Mouse (Mus musculus) left cerebral cortex, postnatal 4 days (tissue): ENCODE data around the gene Mcpt2. TPM values are rescaled to one million over a fixed set of nuclear protein-coding genes. Genes with fewer than 3 reads are reported as not detected.
A peak's percentile ranks its signal among the peaks of the same experiment; 100 is the strongest.
"Not testable (repeated sequence)": the region's sequence is repeated elsewhere in the genome, so short reads cannot be mapped to it uniquely, and the experiment has no call there.

ENCODE experiments used
- DNase-seq: peaks from one replicate; pipeline ENCODE4 v3.0.0-alpha.2; 2022
- intact Hi-C: fragments of 180-260 bp; cut with DNase I; formaldehyde crosslinking; loops from one replicate; pipeline ENCODE4 v1.15.1; 2025
- microRNA-seq: library from miRNA; unstranded; fragments of <30 nt; microRNA quantifications from one replicate; pipeline ENCODE4 v1.2.0, GENCODE M21; 2022
- total RNA-seq, 2 experiments: library from RNA; stranded (reverse); gene quantifications; 2 replicates each; pipeline ENCODE4 v1.2.3; 2021

The Mcpt2 gene
- not detected for total RNA-seq

- intact Hi-C loops, DNase-seq: not testable (repeated sequence)
These were observed at the start of gene Mcpt2 for GRCm38 (mm10) chr14:56041792-56042191. TSS of gene Mcpt2 (plus strand) at chr14:56042041.

- DNase-seq, result no peak
- intact Hi-C loops, result no loop called here
These were observed 28.7 kb upstream of the Mcpt2 start for GRCm38 (mm10) chr14:56013147-56013546.

- intact Hi-C loops, result no loop called here
- no peak for DNase-seq
These were observed 27.9 kb upstream of the Mcpt2 start for GRCm38 (mm10) chr14:56013924-56014323.

- DNase-seq, intact Hi-C loops: not testable (repeated sequence)
These were observed 24.2 kb upstream of the Mcpt2 start, which contains the start of gene Mcpt1 for GRCm38 (mm10) chr14:56017671-56018070. TSS of gene Mcpt1 (plus strand) at chr14:56017971.

- no peak for DNase-seq
- intact Hi-C loops, result no loop called here
These were observed 22.4 kb upstream of the Mcpt2 start for GRCm38 (mm10) chr14:56019446-56019845.

GRCm38 (mm10) chr14:56021305-56021704 lies 20.5 kb upstream of the Mcpt2 start:
- DNase-seq, intact Hi-C loops: not testable (repeated sequence)

GRCm38 (mm10) chr14:56030395-56030794 lies 11.4 kb upstream of the Mcpt2 start, which contains the start of gene Mcpt9:
TSS of gene Mcpt9 (minus strand) at chr14:56030495.
- intact Hi-C loops, DNase-seq: not testable (repeated sequence)

GRCm38 (mm10) chr14:56034433-56034832 lies 7.4 kb upstream of the Mcpt2 start:
- no peak for DNase-seq
- intact Hi-C loops, result no loop called here

- intact Hi-C loops, result no loop called here
These were observed 13.6 kb downstream of the Mcpt2 start for GRCm38 (mm10) chr14:56055408-56055807.

GRCm38 (mm10) chr14:56057722-56058121 lies 15.9 kb downstream of the Mcpt2 start:
- intact Hi-C loops, result no loop called here
- no peak for DNase-seq

More at GRCm38 (mm10) chr14:56055408-56055807, 13.6 kb downstream of the Mcpt2 start:
- DNase-seq, result no peak

- intact Hi-C loops, DNase-seq: not testable (repeated sequence)
These were observed 20.4 kb downstream of the Mcpt2 start, which contains the start of gene Mcpt4 for GRCm38 (mm10) chr14:56062213-56062612. TSS of gene Mcpt4 (minus strand) at chr14:56062313.

- intact Hi-C loops, result no loop called here
- DNase-seq, result peak; percentile 29
These were observed 40.2 kb downstream of the Mcpt2 start for GRCm38 (mm10) chr14:56082016-56082415.

- intact Hi-C loops, result no loop called here
- DNase-seq, result no peak
These were observed 43.3 kb downstream of the Mcpt2 start, which contains the start of gene Mcpt8 for GRCm38 (mm10) chr14:56085167-56085566. TSS of gene Mcpt8 (minus strand) at chr14:56085273.

GRCm38 (mm10) chr14:56086711-56087110 lies 44.9 kb downstream of the Mcpt2 start:
- intact Hi-C loops, result no loop called here

GRCm38 (mm10) chr14:56093353-56093752 lies 51.5 kb downstream of the Mcpt2 start:
- intact Hi-C loops, result no loop called here
- DNase-seq, result no peak

More at GRCm38 (mm10) chr14:56086711-56087110, 44.9 kb downstream of the Mcpt2 start:
- no peak for DNase-seq

Small RNA genes within 50 kb of the gene (microRNA-seq; reads per million reads assigned to microRNA genes)
- not detected for gene Mir6949

Other genes with a start within 250 kb of the Mcpt2 start
- gene Nfatc4, start 218.9 kb upstream of the Mcpt2 start, total RNA-seq, result 1 to 10 TPM; 8.2 TPM
- gene Nynrin, start 188.0 kb upstream of the Mcpt2 start, total RNA-seq, result 10 to 100 TPM; 39.1 to 40.9 TPM
- under 1 TPM; 0.44 to 0.74 TPM for gene Cbln3, start 157.6 kb upstream of the Mcpt2 start, total RNA-seq
- gene Khnyn, start 157.1 kb upstream of the Mcpt2 start, total RNA-seq, result 10 to 100 TPM; 12.5 to 13.4 TPM
- 10 to 100 TPM; 63.1 to 75.9 TPM for gene Sdr39u1, start 141.7 kb upstream of the Mcpt2 start, total RNA-seq
- gene Cma1, start 97.4 kb upstream of the Mcpt2 start, total RNA-seq, result 10 to 100 TPM in 1 of 2 experiments, 1 to 10 TPM in 1; 9.8 to 12.4 TPM
- gene Cma2, start 91.1 kb upstream of the Mcpt2 start, total RNA-seq, result not detected
- gene Mcpt1, start 24.1 kb upstream of the Mcpt2 start, total RNA-seq, result not detected
- gene Mcpt9, start 11.5 kb upstream of the Mcpt2 start, total RNA-seq, result not detected
- gene Mcpt4, start 20.3 kb downstream of the Mcpt2 start, total RNA-seq, result 1 to 10 TPM; 3.1 to 4.8 TPM
- not detected for gene Mcpt8, start 43.2 kb downstream of the Mcpt2 start, total RNA-seq
- gene Ctsg, start 60.5 kb downstream of the Mcpt2 start, total RNA-seq, result under 1 TPM in 1 of 2 experiments, not detected in 1; 0.40 TPM
- gene Gzme, start 78.6 kb downstream of the Mcpt2 start, total RNA-seq, result not detected
- gene Gzmd, start 90.6 kb downstream of the Mcpt2 start, total RNA-seq, result not detected
- gene Gzmg, start 117.5 kb downstream of the Mcpt2 start, total RNA-seq, result not detected
- not detected for gene Gzmn, start 132.6 kb downstream of the Mcpt2 start, total RNA-seq
- gene Gzmf, start 169.4 kb downstream of the Mcpt2 start, total RNA-seq, result not detected
- not detected for gene Gzmc, start 192.6 kb downstream of the Mcpt2 start, total RNA-seq
- gene Gzmb, start 220.2 kb downstream of the Mcpt2 start, total RNA-seq, result not detected